Mouse (Mus musculus): Measurements from ENCODE around the gene Akirin2. TPM values are rescaled to one million over a fixed set of nuclear protein-coding genes. Genes with fewer than 3 reads are reported as not detected.
"Not testable (repeated sequence)": the region's sequence is repeated elsewhere in the genome, so short reads cannot be mapped to it uniquely, and the experiment has no call there.

Gene Akirin2
- polyA plus RNA-seq, 1 experiment from 2014 or later, result 104 TPM

DNA sequence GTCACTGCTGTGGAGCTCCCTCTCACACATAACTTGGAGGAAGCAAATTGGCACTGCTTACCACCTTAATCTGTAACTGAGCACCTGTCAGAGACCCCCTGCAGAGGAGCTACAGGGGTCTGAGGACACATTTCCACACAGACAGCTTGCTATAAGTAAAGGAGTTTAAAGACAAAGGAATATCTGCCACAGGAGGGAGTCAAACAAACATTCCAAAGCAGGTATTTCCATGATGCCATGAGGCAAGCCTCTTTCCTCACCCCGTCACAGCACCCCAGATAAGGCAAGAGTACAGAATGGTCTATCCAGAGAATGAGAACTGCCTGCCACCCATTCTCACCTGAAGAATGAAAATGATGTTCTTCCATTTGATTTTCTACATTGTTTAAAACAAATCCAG is 28.5 kb downstream of the Akirin2 start:
- H3K4me3 ChIP-seq (ENCODE audit: low read depth, low read length), result no peak overlapping the region
- WGBS, result 95% methylated on average over 1 of the region's 1 CpGs
- DNase-seq (ENCODE audit: low spot score) (no peak), ATAC-seq (ENCODE audit: low FRiP score) (no peak)
- no peaks in the 10 kb centered on the region for H3K9me3 ChIP-seq (ENCODE audit: control insufficient read depth, low read length)
- peaks cover 13% of the 10 kb centered on the region; the same call in 1 of the 2 replicates for H3K36me3 ChIP-seq (ENCODE audit: control insufficient read depth, insufficient read depth, low read length)
- H3K4me1 ChIP-seq (replicated peaks; ENCODE audit: control insufficient read depth, insufficient read depth, low read length), result no peaks in the 10 kb centered on the region
- no peak overlapping the region for H3K9ac ChIP-seq (ENCODE audit: low read depth, low read length)
- no peak overlapping the region for H3K27ac ChIP-seq (ENCODE audit: low read depth, low read length)
- H3K4me2 ChIP-seq (replicated peaks; ENCODE audit: low read depth, low read length), result no peak overlapping the region
- H3K27me3 ChIP-seq (ENCODE audit: control insufficient read depth, insufficient read depth, low read length), result no peaks in the 10 kb centered on the region

DNA sequence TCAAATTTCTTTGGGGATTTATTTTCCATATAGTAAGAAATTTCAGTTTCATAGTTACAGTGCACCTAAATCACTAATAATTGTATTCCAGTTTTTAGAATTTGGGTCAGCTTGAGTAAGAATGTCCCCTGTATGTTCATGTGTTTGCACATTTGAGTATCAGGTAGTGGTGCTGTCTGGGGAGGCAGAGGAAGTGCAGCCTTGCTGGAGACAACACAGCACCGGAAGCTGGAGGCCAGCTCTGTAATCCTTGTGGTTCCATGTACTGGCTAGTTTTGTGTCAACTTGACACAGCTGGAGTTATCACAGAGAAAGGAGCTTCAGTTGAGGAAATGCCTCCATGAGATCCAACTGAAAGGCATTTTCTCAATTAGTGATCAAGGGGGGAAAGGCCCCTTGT is 30.8 kb downstream of the Akirin2 start:
- not testable (repeated sequence) for H3K9me3 ChIP-seq (ENCODE audit: control insufficient read depth, low read length); H3K4me1 ChIP-seq (replicated peaks; ENCODE audit: control insufficient read depth, insufficient read depth, low read length); H3K27me3 ChIP-seq (ENCODE audit: control insufficient read depth, insufficient read depth, low read length); H3K4me3 ChIP-seq (ENCODE audit: low read depth, low read length); DNase-seq (ENCODE audit: low spot score); H3K9ac ChIP-seq (ENCODE audit: low read depth, low read length); ATAC-seq (ENCODE audit: low FRiP score); H3K4me2 ChIP-seq (replicated peaks; ENCODE audit: low read depth, low read length); H3K27ac ChIP-seq (ENCODE audit: low read depth, low read length)
- WGBS, result 92% methylated on average over 1 of the region's 1 CpGs
- peaks cover 10% of the 10 kb centered on the region; the same call in 1 of the 2 replicates for H3K36me3 ChIP-seq (ENCODE audit: control insufficient read depth, insufficient read depth, low read length)

DNA sequence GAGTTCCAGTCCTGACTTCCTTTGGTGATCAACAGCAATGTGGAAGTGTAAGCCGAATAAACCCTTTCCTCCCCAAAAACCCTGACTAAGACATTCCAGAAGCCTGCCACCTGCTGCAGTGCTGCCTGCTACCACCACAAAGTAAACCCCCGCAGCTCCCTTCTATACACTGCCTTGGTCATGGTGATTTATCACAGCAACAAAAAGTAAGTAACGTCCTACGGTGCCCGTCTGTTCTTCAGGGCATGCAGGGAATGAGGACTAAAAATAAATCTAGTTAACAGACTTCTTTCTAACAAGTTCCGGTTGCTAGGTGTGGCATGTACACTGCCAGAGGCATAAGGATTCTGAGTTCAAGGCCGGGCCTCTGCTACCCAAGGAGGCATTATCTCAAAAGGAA is 31.3 kb downstream of the Akirin2 start:
- peaks cover 9% of the 10 kb centered on the region; the same call in 1 of the 2 replicates for H3K36me3 ChIP-seq (ENCODE audit: control insufficient read depth, insufficient read depth, low read length)
- H3K4me1 ChIP-seq (replicated peaks; ENCODE audit: control insufficient read depth, insufficient read depth, low read length), result no peaks in the 10 kb centered on the region
- H3K4me2 ChIP-seq (replicated peaks; ENCODE audit: low read depth, low read length), result no peak overlapping the region
- H3K4me3 ChIP-seq (ENCODE audit: low read depth, low read length), result no peak overlapping the region
- DNase-seq (ENCODE audit: low spot score) (no peak), ATAC-seq (ENCODE audit: low FRiP score) (no peak)
- H3K27ac ChIP-seq (ENCODE audit: low read depth, low read length), result no peak overlapping the region
- no peak overlapping the region for H3K9ac ChIP-seq (ENCODE audit: low read depth, low read length)
- no peaks in the 10 kb centered on the region for H3K9me3 ChIP-seq (ENCODE audit: control insufficient read depth, low read length)
- WGBS, result 64% methylated on average over 7 of the region's 7 CpGs
- H3K27me3 ChIP-seq (ENCODE audit: control insufficient read depth, insufficient read depth, low read length), result no peaks in the 10 kb centered on the region

DNA sequence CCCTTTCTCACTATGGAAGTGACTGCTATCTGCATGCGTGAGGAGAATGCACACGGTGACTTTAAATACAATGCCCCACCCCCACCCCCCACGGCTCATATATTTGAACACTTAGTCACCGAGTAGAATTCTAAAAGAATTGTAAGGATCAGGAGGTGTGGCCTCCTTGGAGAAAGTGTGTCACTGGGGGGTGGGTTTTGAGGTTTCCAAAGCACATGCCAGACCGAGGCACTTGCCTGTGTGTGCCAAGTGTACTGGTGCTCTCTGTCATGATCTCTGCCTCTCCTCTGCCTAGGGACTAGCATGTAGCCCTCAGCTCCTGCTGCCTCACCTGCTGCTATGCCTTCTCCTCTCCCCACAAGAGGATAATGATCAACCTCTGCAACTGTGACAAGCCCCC is 31.7 kb downstream of the Akirin2 start:
- Histone ChIP-seq H3K4me1 (replicated peaks; ENCODE audit: control insufficient read depth, insufficient read depth, low read length) (no peaks in the 10 kb centered on the region), H3K36me3 (ENCODE audit: control insufficient read depth, insufficient read depth, low read length) (peaks cover 8% of the 10 kb centered on the region; the same call in 1 of the 2 replicates), H3K27me3 (ENCODE audit: control insufficient read depth, insufficient read depth, low read length) (no peaks in the 10 kb centered on the region), H3K9me3 (ENCODE audit: control insufficient read depth, low read length) (no peaks in the 10 kb centered on the region), H3K4me2 (replicated peaks; ENCODE audit: low read depth, low read length) (no peak overlapping the region), H3K27ac (ENCODE audit: low read depth, low read length) (no peak overlapping the region), H3K9ac (ENCODE audit: low read depth, low read length) (no peak overlapping the region), H3K4me3 (ENCODE audit: low read depth, low read length) (no peak overlapping the region)
- 0 out of 2 replicates have a peak, but pooled peaks have one; percentile 7 for ATAC-seq (ENCODE audit: low FRiP score)
- DNase-seq (ENCODE audit: low spot score), result no peak
- 68% methylated on average over 5 of the region's 5 CpGs for WGBS

DNA sequence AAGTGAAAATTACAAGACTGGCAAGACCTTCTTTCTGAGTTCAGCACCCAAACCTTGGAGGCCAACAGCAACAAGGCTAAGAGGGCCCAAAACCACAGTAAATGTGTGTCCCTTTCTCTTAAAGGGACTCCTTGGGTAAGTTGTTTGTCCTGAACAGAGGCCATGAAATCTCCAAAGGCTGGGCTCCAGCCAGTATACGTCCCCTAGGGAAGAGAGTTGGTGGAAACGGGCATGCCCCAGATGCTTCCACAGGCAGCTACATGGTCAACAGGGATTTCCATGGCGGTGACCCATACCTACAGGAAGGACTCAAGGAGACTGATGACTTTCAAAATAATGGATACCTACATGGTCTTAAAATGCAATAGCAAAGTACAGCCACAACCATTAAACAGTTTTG is 32.7 kb downstream of the Akirin2 start:
- H3K9ac ChIP-seq (ENCODE audit: low read depth, low read length), result no peak overlapping the region
- no peaks in the 10 kb centered on the region for H3K27me3 ChIP-seq (ENCODE audit: control insufficient read depth, insufficient read depth, low read length)
- no peaks in the 10 kb centered on the region for H3K9me3 ChIP-seq (ENCODE audit: control insufficient read depth, low read length)
- ATAC-seq (ENCODE audit: low FRiP score), result no peak
- H3K4me3 ChIP-seq (ENCODE audit: low read depth, low read length), result no peak overlapping the region
- WGBS, result 93% methylated on average over 3 of the region's 3 CpGs
- no peaks in the 10 kb centered on the region for H3K4me1 ChIP-seq (replicated peaks; ENCODE audit: control insufficient read depth, insufficient read depth, low read length)
- DNase-seq (ENCODE audit: low spot score), result no peak
- H3K36me3 ChIP-seq (ENCODE audit: control insufficient read depth, insufficient read depth, low read length), result peaks cover 8% of the 10 kb centered on the region; the same call in 1 of the 2 replicates
- H3K4me2 ChIP-seq (replicated peaks; ENCODE audit: low read depth, low read length), result no peak overlapping the region
- no peak overlapping the region for H3K27ac ChIP-seq (ENCODE audit: low read depth, low read length)

DNA sequence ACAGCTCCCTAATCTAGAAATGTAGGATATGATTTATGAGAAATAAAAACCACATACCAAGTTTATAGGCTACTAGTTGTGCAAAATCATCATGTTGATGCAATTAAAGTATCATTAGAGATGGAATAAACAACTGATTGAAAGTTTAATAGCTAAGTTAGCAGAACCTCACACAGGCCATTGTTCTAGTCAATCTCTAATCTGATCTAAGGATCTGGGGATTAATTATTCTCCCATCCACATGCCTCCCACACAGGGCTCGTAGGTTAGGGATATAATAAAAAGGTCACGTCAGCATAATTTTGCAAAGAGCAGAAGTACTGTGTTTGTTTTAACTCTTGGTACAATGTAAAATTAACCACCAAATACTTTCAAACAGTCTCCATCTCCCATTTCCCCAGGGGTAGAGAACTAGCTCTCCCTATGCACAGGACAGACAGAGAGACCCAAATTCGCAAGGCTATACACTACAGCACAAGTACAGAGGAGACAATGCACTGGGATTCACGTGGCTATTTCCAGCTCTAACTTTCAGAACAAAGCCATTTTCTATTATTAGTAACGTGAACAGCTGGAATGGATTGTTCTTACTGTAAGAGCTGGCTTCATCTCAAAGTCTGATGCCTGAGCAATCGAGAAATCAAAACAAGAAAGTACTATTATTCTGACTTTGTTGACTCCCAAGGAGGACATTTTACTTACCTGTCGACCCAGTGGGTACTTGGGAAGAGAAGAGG is 34.3 kb downstream of the Akirin2 start:
- ATAC-seq (ENCODE audit: low FRiP score) (no peak), DNase-seq (ENCODE audit: low spot score) (no peak)
- no peaks in the 10 kb centered on the region for H3K9me3 ChIP-seq (ENCODE audit: control insufficient read depth, low read length)
- H3K9ac ChIP-seq (ENCODE audit: low read depth, low read length), result no peak overlapping the region
- H3K4me2 ChIP-seq (replicated peaks; ENCODE audit: low read depth, low read length), result no peak overlapping the region
- H3K27ac ChIP-seq (ENCODE audit: low read depth, low read length), result no peak overlapping the region
- no peaks in the 10 kb centered on the region for H3K27me3 ChIP-seq (ENCODE audit: control insufficient read depth, insufficient read depth, low read length)
- no peaks in the 10 kb centered on the region for H3K4me1 ChIP-seq (replicated peaks; ENCODE audit: control insufficient read depth, insufficient read depth, low read length)
- H3K4me3 ChIP-seq (ENCODE audit: low read depth, low read length), result no peak overlapping the region
- peaks cover 5% of the 10 kb centered on the region; the same call in 1 of the 2 replicates for H3K36me3 ChIP-seq (ENCODE audit: control insufficient read depth, insufficient read depth, low read length)
- WGBS, result 88% methylated on average over 7 of the region's 7 CpGs

DNA sequence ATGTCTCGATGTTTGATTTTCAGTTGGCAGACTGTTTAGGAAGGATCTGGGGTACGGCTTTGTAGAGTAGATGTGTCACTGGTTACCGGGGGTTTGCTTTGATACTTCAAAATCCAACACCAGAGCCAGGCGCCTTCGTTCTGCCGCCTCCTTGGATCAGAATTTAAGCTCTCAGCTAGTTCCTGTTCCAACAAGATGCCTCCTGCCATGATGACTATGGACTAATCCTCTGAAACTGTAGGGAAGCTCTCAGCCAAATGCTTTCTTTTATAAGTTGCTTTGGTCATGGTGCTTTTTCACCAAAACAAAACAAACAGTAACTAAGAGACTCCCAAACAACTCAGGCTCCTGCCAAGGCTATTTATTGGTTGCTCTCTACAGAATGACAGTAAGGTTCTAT is 52.4 kb downstream of the Akirin2 start:
- Histone ChIP-seq H3K4me2 (replicated peaks; ENCODE audit: low read depth, low read length) (no peak overlapping the region), H3K4me3 (ENCODE audit: low read depth, low read length) (no peak overlapping the region), H3K27me3 (ENCODE audit: control insufficient read depth, insufficient read depth, low read length) (no peaks in the 10 kb centered on the region), H3K36me3 (ENCODE audit: control insufficient read depth, insufficient read depth, low read length) (peaks cover 5% of the 10 kb centered on the region; the same call in 1 of the 2 replicates), H3K27ac (ENCODE audit: low read depth, low read length) (no peak overlapping the region), H3K9me3 (ENCODE audit: control insufficient read depth, low read length) (no peaks in the 10 kb centered on the region), H3K4me1 (replicated peaks; ENCODE audit: control insufficient read depth, insufficient read depth, low read length) (no peaks in the 10 kb centered on the region), H3K9ac (ENCODE audit: low read depth, low read length) (no peak overlapping the region)
- WGBS, result 96% methylated on average over 6 of the region's 6 CpGs
- ATAC-seq (ENCODE audit: low FRiP score) (no peak), DNase-seq (ENCODE audit: low spot score) (no peak)

DNA sequence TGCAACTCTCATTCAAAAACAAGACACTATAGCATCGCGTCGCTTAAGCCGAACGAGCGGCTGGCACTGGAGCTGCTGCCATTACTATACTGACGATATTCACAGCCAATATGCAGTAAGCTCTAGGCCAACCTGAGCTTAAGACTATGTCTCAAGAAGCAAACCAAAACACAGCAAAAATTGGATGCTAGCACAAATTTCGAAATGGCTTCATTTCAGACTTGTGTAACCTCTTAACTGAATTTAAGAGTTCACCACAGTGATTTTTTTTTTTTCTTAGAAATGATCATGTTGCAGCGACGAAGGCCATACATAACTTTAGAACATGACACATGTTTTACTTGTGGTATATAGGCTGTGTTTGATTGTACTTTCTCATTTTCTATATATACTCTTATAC is 55.9 kb downstream of the Akirin2 start:
- no peaks in the 10 kb centered on the region for H3K27me3 ChIP-seq (ENCODE audit: control insufficient read depth, insufficient read depth, low read length)
- no peaks in the 10 kb centered on the region for H3K9me3 ChIP-seq (ENCODE audit: control insufficient read depth, low read length)
- peaks cover 2% of the 10 kb centered on the region; the same call in 1 of the 2 replicates for H3K36me3 ChIP-seq (ENCODE audit: control insufficient read depth, insufficient read depth, low read length)
- DNase-seq (ENCODE audit: low spot score) (no peak), ATAC-seq (ENCODE audit: low FRiP score) (no peak)
- no peaks in the 10 kb centered on the region for H3K4me1 ChIP-seq (replicated peaks; ENCODE audit: control insufficient read depth, insufficient read depth, low read length)
- no peak overlapping the region for H3K4me2 ChIP-seq (replicated peaks; ENCODE audit: low read depth, low read length)
- H3K4me3 ChIP-seq (ENCODE audit: low read depth, low read length), result no peak overlapping the region
- 96% methylated on average over 10 of the region's 10 CpGs for WGBS
- H3K27ac ChIP-seq (ENCODE audit: low read depth, low read length), result no peak overlapping the region
- H3K9ac ChIP-seq (ENCODE audit: low read depth, low read length), result no peak overlapping the region

DNA sequence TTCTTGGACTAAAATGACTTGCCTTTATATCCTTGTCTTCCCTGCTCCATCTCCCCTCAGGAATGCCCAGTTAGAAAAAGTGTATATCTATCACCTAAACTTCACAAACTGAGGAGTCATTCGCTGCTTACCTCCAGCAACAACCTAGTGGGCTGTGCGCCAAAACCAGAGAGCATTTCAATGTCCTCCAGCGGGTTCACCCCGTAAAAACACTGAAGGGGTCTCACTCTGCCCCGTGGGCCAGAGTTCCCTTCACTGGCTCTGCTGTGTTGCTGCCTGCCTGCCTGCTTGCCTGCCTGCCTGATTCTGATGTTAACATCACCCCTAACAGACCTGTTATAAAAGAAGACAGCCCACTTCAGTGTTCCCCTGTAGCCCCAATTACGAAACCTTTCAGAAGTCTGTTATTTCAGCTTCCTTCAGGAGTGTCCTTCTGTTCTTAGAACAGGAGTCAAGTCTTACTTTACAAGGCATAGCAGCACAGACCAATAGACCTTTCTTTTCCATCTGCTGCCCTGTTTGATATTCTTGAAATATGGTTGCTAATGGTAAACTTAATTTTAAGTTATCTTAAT is 62.9 kb downstream of the Akirin2 start:
- no peak overlapping the region for H3K27ac ChIP-seq (ENCODE audit: low read depth, low read length)
- no peak for ATAC-seq (ENCODE audit: low FRiP score)

More for the DNA sequence above, 62.9 kb downstream of the Akirin2 start:
- Histone ChIP-seq H3K4me2 (replicated peaks; ENCODE audit: low read depth, low read length) (peak overlapping the region; percentile 88), H3K9ac (ENCODE audit: low read depth, low read length) (peak overlapping the region; percentile 89), H3K9me3 (ENCODE audit: control insufficient read depth, low read length) (no peaks in the 10 kb centered on the region), H3K36me3 (ENCODE audit: control insufficient read depth, insufficient read depth, low read length) (no peaks in the 10 kb centered on the region), H3K4me3 (ENCODE audit: low read depth, low read length) (peak overlapping the region; percentile 81), H3K4me1 (replicated peaks; ENCODE audit: control insufficient read depth, insufficient read depth, low read length) (peaks cover 7% of the 10 kb centered on the region), H3K27me3 (ENCODE audit: control insufficient read depth, insufficient read depth, low read length) (no peaks in the 10 kb centered on the region)
- no peak for DNase-seq (ENCODE audit: low spot score)
- 76% methylated on average over 6 of the region's 6 CpGs for WGBS

Data from hindbrain, embryonic 11.5 days (tissue).